Mouse (Mus musculus) frontal cortex, adult (tissue): ENCODE data around the gene 1700067K01Rik.

Experiments used
- ATAC-seq: cut with Nextera tagmentation; 2 replicates; pipeline ENCODE4 v1.9.2; 2017; ENCODE audit warnings: mild to moderate bottlenecking, moderate library complexity, mixed read lengths; ENCODE audit not compliant: low TSS enrichment

The 1700067K01Rik gene

DNA sequence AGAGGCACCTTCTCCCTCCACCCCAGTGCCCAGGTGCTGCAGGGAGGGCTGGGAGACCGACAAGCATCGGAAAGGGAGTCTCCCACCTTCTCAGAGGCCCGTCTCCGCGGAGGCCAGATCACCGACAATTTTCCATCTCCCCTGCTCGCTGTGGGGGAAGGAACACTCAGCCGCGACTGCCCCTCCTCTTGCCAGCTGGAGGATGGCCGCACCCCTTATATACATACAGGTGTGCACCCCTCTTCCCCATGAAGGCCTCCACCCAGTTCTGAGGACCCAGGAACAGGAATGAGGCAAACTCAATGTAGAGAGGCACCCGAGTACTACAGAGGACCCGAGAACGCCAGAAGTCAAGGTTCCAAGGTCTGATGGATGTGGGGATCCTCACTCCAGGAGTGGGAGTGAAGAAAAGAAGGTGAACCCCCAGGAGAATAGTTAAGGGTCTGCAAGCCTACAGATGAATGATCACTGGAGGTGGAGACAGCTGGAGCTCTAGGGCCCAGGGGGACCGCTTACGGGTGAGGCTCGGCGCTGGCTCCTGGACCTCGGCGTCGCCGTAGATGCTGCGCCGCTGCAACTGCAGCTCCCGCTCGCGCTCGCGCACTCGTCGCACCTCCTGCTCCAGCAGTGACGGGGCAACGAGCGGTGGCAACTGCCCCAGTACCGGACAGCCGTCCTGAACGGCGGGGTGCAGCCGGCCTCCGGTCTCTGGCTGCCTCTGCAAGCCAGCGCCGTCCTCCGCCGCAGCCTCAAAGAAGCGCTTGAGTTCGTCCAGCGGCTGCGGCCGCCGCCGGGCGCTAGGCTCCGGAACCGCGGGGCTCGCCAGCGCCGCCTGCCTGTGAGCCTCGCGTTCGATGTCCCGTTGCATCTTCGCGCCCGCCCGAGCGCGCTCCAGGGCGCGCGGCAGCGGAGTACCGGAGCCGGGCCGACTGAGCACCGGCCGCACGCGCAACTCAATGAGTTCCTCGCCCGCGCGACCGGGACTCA is 9.6 kb downstream of the 1700067K01Rik start:
- peak; percentile 80 for ATAC-seq

DNA sequence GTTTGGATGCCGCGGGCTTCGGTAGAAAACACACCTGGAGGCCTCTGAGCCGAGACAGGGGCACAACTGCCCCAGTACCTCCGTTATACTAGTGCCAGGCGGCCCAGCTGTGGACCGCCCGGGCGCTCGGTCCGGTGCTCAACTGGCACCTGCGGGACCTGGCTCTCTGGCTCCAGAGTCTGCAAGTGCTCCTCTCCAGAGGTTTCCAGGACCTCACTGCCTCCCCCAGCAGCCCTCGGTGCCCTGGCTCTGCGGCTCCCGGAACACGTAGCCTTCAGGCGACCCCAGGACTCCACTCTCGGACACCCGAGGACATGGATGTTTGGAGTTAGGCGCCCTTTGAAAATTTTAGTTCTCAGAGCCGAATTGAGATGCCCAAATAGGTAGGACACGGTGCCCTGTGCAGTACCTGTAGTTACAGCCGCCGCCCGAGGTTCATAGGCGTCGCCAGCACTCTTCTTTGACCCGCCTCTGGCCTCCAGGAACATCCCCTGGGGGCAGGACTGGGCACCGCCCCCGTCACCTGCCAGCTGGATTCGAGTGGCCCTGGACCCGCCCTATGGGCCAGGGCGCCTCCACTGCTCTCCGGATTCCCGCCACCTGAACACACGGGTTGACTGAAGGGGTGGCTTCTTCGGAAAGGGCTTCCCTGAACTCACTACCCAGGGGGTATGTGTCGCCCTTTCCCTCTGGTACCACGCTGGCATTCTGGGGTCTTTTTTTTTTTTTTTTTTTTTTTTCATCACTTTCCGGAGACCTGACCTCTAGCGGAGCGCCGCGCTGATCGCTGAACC is 10.6 kb downstream of the 1700067K01Rik start, which contains the start of gene 2210011C24Rik:
Gene 2210011C24Rik, minus strand, starts transcription at position 467 of the 794 bp plus-strand sequence.
- ATAC-seq = peak; percentile 11; the same call in 1 of the 2 replicates

DNA sequence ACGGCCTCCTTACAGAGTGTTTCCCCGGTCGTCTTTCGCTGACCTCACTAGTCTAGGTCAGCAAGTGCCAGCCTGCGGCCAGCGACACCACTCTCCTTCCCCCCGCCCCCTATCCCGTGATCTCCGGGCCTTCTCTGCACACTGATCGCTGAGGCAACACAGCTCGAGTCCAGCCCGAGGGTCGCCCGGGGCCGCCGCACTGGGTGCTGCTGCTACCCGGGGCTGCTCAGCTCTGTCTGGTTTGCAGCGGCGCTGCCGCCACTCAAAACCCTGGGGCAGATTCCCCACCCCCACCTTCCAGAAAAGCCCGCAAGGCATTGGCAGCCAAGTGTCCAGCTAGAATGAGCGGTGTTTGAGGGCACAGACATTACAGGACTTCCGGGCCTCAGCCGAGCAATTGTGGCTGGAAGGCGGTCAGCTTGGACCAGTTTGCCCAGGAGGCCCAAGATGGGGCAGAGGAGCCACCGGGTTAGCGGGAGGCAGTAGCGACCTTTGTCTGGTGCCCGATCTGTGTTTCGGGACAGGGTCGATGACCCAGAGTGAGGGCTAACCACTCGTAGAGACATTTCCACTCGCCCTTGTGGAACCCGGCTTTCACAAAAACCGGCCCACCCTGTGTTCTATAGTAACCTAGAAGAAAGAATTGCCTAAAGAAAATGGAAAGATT is 11.3 kb downstream of the 1700067K01Rik start:
- ATAC-seq = no peak

DNA sequence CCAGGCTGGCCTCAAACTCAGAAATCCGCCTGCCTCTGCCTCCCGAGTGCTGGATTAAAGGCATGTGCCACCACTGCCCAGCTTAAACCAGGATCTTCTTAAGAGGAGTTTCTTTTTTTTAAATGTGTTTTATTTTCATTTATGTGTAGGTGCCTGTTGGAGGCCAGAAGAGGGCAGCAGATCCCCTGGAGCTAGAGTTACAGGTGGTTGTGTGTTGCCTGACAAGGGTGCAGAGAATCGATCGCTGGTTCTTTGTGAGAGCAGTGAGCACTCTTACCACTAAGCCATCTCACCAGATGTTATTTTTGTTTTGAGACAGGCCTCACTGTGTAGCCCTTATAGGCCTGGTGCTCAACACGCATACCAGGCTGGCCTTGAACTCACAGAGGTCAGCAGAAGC is 14.5 kb downstream of the 1700067K01Rik start:
- no peak for ATAC-seq

DNA sequence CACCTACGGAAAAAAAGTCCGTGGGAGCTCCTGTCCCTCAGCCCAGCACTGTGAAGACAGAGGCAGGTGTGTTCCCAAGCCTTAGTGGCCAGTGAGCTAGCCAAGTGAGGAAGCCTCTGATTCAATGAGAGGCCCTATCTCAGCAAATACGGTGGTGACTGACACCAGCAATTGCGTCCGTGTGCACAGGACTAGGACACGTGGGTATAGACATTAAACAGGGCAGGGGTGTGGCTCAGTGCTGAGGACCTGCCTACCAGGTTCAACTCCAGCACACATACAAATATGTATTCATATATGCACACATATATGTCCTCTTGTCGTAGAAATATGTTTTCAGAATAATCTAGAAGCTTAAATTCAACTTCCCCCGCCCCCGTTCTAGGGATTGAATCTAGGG is 18.4 kb downstream of the 1700067K01Rik start:
- no peak for ATAC-seq

GRCm38 (mm10) chr8:84021096-84021495 is 19.8 kb downstream of the 1700067K01Rik start, which contains the start of gene Palm3:
TSS of gene Palm3 (plus strand) at chr8:84021471.
- no peak for ATAC-seq

- ATAC-seq = no peak
Measured at GRCm38 (mm10) chr8:84021569-84021968, 20.3 kb downstream of the 1700067K01Rik start.

- ATAC-seq = no peak
Measured at GRCm38 (mm10) chr8:84023085-84023484, 21.8 kb downstream of the 1700067K01Rik start.

DNA sequence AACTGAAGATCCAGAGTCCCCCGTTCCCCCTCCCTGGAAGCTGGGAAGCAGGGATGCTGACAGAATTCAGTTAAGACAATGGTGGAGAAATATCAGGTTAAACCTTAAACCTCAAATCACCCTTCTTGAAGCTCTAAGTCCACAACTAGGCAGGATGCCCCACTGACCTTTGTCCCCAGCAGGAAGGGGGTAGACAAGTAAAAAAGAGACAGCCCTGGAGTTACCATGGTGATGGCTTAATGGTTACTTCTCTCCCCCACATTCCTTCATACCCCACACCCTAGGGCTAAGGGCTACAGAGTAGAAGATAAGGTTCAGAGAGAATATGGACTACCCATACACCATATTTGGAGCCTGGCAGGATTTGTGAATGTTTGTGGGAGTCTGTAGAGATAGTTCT is 22.3 kb downstream of the 1700067K01Rik start:
- no peak for ATAC-seq

- ATAC-seq = no peak
Measured at GRCm38 (mm10) chr8:84024171-84024570, 22.9 kb downstream of the 1700067K01Rik start.

GRCm38 (mm10) chr8:84025863-84026262 is 24.6 kb downstream of the 1700067K01Rik start:
- peak; percentile 48 for ATAC-seq

- no peak for ATAC-seq
Measured at GRCm38 (mm10) chr8:84027449-84027848, 26.1 kb downstream of the 1700067K01Rik start.

- no peak for ATAC-seq
Measured at GRCm38 (mm10) chr8:84029272-84029671, 28.0 kb downstream of the 1700067K01Rik start.

DNA sequence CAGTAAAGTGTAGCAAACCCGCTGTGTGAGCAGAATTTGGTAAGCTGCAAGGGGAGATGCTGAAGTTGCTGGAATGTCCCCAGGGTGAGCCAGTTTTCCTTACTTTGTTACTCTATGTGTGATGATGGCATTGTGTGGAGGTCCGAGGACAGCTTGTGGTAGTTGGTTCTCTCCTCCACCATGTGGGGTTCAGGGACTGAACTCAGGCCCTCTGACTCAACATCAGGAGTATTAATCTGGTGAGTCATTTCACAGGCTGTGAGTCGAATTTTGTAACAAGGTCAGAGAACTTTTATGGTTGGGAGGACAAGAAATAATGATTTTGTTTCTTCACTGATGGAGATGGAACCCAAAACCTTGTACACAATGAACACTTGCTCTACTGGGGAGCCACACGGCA is 31.5 kb downstream of the 1700067K01Rik start:
- no peak for ATAC-seq

DNA sequence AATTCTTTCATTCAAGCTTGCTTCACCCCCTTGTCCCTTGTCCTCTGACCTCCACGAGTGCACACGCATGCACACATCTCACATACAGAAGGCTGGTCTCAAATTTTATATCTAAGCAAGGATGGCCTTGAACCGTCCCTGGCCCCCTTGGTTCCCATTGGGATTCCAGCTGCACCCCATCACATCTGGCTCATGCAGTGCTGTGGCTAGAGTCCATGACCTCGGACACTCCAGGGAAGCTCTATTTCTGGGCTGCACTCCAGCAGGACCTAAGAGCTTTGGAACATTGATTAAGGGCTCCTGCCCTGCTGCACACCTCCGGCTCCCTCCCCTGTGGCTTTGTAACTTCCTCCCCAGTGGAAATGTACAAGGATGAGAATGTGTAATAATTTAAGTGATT is 36.7 kb downstream of the 1700067K01Rik start:
- ATAC-seq = no peak

DNA sequence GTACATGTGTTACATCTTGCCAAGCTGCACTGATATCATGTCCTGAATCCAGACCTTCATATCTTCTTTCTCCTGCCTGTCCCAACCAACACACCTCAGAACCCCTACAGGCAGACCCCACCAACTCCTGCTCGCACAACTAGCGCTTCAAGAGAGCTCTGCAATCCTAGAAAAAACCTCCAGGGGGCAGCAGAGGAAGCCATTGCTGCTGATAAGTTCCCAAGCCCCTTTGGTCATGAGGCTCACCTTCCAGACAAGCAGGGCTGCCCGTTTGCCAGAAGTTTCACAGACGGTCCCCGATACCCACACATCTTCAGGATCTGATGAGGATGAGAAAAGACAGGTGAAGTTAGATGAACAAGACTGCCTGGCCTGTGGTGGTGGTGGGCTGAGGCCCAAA is 37.7 kb downstream of the 1700067K01Rik start:
- ATAC-seq = peak; percentile 56

- peak; percentile 81; the same call in 1 of the 2 replicates for ATAC-seq
Measured at GRCm38 (mm10) chr8:84042066-84042947, 41.0 kb downstream of the 1700067K01Rik start, which contains the start of gene Il27ra. TSS of gene Il27ra (minus strand) at chr8:84042589.

GRCm38 (mm10) chr8:84042948-84043342 is 41.6 kb downstream of the 1700067K01Rik start:
- no peak for ATAC-seq

DNA sequence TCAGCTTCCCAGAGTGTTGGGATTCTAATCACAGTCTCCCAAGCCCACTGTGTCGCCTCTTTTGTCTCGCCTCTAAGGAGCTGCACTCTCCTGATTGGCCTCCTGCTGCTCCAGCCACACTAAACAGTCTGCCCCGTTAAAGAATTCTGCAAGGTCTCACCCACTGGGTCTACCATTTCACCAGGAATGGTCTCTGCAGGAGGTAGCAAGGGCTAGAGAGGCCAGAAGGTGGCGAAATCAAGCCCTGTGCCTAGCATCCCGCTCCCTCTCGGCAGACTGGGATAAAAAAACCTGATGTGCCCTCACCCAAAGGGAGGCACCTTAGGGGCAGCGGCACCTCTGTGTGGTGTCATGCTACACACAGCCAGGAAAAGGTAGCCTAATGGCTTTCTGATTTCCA is 42.8 kb downstream of the 1700067K01Rik start:
- no peak for ATAC-seq

DNA sequence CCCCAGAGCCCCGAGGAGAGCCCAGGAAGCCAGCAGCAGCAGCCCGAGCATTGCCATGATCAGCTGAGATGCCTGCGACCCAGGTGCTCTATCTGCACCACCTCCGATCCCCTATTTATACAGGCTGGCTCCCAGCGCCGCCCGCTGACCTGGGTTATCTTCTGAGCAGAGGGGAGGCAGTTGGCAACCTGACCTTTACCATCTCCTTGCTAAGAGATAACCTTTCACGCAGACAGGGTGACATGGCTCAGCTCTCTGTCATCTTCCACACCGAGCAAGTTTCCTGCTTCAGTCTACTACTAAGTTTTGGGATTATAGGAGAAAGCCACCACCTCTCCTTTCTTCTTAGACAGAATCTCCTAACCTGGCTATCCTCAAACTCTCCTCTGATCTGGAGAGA is 43.6 kb downstream of the 1700067K01Rik start, which contains the start of gene Rln3:
Gene Rln3, minus strand, starts transcription at position 101 of the 400 bp plus-strand sequence.
- ATAC-seq = no peak

DNA sequence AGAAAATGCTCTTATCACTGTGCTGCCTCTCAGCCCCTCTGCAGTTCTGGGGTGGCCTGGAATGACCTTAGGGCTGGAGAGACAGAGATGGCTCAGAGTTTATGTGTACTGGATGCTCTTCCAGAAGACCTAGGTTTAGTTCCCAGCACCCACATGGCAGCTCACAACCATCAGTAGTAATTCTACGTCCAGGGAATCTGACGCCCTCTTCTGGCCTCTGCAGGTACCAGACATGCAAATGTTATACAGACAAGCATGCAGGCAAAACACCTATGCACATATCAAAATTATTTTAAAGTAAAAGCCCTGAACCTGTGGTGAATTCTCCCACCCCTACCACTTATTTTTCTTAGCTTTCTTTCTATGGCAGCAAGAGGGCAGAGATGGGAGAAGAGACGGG is 45.2 kb downstream of the 1700067K01Rik start:
- ATAC-seq = no peak
